Mouse (Mus musculus): ENCODE measurements around the gene 4930404N11Rik. TPM values are rescaled to one million over a fixed set of nuclear protein-coding genes. Genes with fewer than 3 reads are reported as not detected.

The 4930404N11Rik gene
- polyA plus RNA-seq, 1 experiment from 2014 or later = 0.86 TPM

- no peak for ATAC-seq
- H3K4me2 ChIP-seq (ENCODE audit: low read length) = no peak overlapping the region
- 78% methylated on average over 12 of the region's 12 CpGs for WGBS
- no peak overlapping the region for H3K4me3 ChIP-seq (replicated peaks; ENCODE audit: low read length)
- H3K27me3 ChIP-seq (replicated peaks; ENCODE audit: control insufficient read depth, insufficient read depth, low read length) = peaks cover 12% of the 10 kb centered on the region
- peaks cover 28% of the 10 kb centered on the region for H3K4me1 ChIP-seq (replicated peaks; ENCODE audit: control insufficient read depth, insufficient read depth, low read length)
- H3K36me3 ChIP-seq (ENCODE audit: control insufficient read depth, insufficient read depth) = peaks cover 7% of the 10 kb centered on the region
- no peak overlapping the region for H3K9ac ChIP-seq (replicated peaks; ENCODE audit: low read depth, low read length)
- H3K27ac ChIP-seq (ENCODE audit: low read length) = no peak overlapping the region
- H3K9me3 ChIP-seq (ENCODE audit: control insufficient read depth, low read length) = no peaks in the 10 kb centered on the region
Observed at GRCm38 (mm10) chr10:81362336-81362949, 3.2 kb downstream of the 4930404N11Rik start.

DNA sequence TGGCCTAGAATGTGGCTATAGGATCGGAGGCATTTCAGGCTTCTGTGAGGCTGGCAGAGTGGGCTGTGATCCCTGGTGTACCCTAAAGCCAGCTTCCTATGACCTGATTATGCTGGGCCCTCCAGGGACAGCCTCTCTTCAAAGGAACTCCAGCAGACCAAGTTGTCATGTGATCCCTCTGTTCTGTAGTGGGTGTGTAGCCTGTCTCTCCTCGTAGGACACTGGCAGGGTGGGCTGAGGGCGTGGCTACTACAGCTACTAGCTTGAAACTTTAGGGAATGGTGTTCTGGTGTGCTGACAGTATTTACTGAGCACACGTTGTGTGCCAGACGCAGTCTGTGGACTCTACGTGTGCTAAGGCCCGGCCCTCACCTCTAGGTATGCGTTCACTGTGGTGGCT is 4.9 kb downstream of the 4930404N11Rik start:
- no peak for ATAC-seq
- peaks cover 32% of the 10 kb centered on the region for H3K4me1 ChIP-seq (replicated peaks; ENCODE audit: control insufficient read depth, insufficient read depth, low read length)

GRCm38 (mm10) chr10:81358841-81359240 is 6.8 kb downstream of the 4930404N11Rik start:
- peaks cover 8% of the 10 kb centered on the region for H3K27me3 ChIP-seq (replicated peaks; ENCODE audit: control insufficient read depth, insufficient read depth, low read length)
- no peak overlapping the region for H3K9ac ChIP-seq (replicated peaks; ENCODE audit: low read depth, low read length)
- no peak for ATAC-seq
- H3K9me3 ChIP-seq (ENCODE audit: control insufficient read depth, low read length) = no peaks in the 10 kb centered on the region
- H3K4me1 ChIP-seq (replicated peaks; ENCODE audit: control insufficient read depth, insufficient read depth, low read length) = peaks cover 22% of the 10 kb centered on the region
- H3K27ac ChIP-seq (ENCODE audit: low read length) = no peak overlapping the region
- H3K4me3 ChIP-seq (replicated peaks; ENCODE audit: low read length) = no peak overlapping the region
- no peaks in the 10 kb centered on the region for H3K36me3 ChIP-seq (ENCODE audit: control insufficient read depth, insufficient read depth)
- no peak overlapping the region; the same call in 1 of the 2 replicates for H3K4me2 ChIP-seq (ENCODE audit: low read length)
- WGBS = 70% methylated on average over 1 of the region's 1 CpGs

More for the DNA sequence above, 4.9 kb downstream of the 4930404N11Rik start:
- Histone ChIP-seq H3K9me3 (ENCODE audit: control insufficient read depth, low read length) (no peaks in the 10 kb centered on the region), H3K4me2 (ENCODE audit: low read length) (no peak overlapping the region), H3K27ac (ENCODE audit: low read length) (no peak overlapping the region), H3K27me3 (replicated peaks; ENCODE audit: control insufficient read depth, insufficient read depth, low read length) (peaks cover 15% of the 10 kb centered on the region), H3K4me3 (replicated peaks; ENCODE audit: low read length) (no peak overlapping the region), H3K9ac (replicated peaks; ENCODE audit: low read depth, low read length) (no peak overlapping the region), H3K36me3 (ENCODE audit: control insufficient read depth, insufficient read depth) (no peaks in the 10 kb centered on the region)
- WGBS = 74% methylated on average over 8 of the region's 8 CpGs

DNA sequence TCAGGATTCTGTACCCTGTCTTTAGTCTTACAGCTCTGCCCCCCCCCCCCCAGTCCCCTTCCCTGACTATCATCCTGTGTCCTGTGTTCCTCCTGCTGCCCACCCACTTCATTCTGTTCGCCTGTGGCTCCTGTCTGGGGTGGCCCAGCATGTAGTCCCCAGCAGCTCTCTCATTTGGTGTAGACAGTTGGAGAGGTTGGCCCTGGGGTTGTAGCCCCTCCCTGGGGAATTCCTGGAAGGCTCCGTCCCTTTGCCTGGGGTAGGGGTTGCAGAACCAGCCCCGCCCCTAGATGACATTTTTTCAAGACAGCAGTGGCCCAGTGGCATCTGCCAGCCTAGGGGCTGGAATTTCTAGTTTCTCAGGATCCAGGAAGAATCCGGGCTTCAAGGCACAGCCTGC is 7.4 kb downstream of the 4930404N11Rik start:
- WGBS = 43% methylated on average over 4 of the region's 4 CpGs
- peak overlapping the region; percentile 79 for H3K9ac ChIP-seq (replicated peaks; ENCODE audit: low read depth, low read length)
- H3K27ac ChIP-seq (ENCODE audit: low read length) = no peak overlapping the region
- H3K4me3 ChIP-seq (replicated peaks; ENCODE audit: low read length) = peak overlapping the region; percentile 78
- H3K9me3 ChIP-seq (ENCODE audit: control insufficient read depth, low read length) = no peaks in the 10 kb centered on the region
- H3K4me1 ChIP-seq (replicated peaks; ENCODE audit: control insufficient read depth, insufficient read depth, low read length) = peaks cover 17% of the 10 kb centered on the region
- H3K36me3 ChIP-seq (ENCODE audit: control insufficient read depth, insufficient read depth) = no peaks in the 10 kb centered on the region
- peaks cover 3% of the 10 kb centered on the region; the same call in 1 of the 2 replicates for H3K27me3 ChIP-seq (replicated peaks; ENCODE audit: control insufficient read depth, insufficient read depth, low read length)
- ATAC-seq = no peak; the same call in 1 of the 2 replicates
- peak overlapping the region; percentile 94 for H3K4me2 ChIP-seq (ENCODE audit: low read length)

DNA sequence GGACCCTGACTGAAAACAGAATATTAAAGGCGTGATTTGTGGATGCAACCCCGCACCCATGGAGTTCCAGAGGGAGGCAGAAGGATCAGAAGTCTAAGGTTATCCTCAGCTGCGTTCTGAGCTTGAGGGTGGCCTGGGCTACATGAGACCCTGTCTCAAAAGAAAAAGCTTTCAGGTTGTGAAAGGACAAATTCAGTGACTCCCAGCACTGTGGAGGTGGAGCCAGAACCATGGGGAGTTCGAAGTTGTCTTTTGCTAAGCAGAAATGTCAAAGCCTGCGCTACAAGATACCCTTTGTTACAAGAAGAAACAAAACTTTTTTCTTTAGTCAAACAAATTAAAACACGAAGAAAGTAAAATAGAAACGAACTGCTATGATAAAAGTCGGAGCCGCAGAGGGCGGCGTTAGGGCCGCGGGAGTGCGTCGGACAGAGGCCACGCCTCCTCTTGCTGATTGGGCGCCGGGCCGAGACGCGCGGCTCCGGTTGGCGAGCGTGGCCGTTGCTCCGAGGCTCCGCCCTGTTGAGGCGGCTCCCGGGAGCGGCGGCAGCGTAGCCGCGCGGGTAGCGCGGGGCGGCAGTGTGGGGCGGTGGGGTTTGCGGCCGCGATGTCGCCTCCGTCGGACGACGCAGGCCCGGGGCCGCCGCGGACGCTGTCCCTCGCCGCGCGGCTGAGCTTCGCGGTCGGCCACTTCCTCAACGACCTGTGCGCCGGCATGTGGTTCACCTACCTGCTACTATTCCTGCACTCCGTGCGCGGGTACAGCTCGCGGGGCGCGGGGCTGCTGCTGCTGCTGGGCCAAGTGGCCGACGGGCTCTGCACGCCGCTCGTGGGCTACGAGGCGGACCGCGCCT is 8.4 kb downstream of the 4930404N11Rik start, which contains the start of gene Mfsd12:
Gene Mfsd12, plus strand, starts transcription at position 501 of the 854 bp plus-strand sequence.
- Histone ChIP-seq H3K4me1 (replicated peaks; ENCODE audit: control insufficient read depth, insufficient read depth, low read length) (peaks cover 17% of the 10 kb centered on the region), H3K27ac (ENCODE audit: low read length) (no peak within 1 kb of the TSS), H3K9me3 (ENCODE audit: control insufficient read depth, low read length) (no peaks in the 10 kb centered on the region), H3K36me3 (ENCODE audit: control insufficient read depth, insufficient read depth) (no peaks in the 10 kb centered on the region), H3K27me3 (replicated peaks; ENCODE audit: control insufficient read depth, insufficient read depth, low read length) (0 out of 2 replicates have a peak, but pooled peaks cover 2% of the 10 kb centered on the region), H3K9ac (replicated peaks; ENCODE audit: low read depth, low read length) (peak within 1 kb of the TSS; percentile 79), H3K4me3 (replicated peaks; ENCODE audit: low read length) (peak within 1 kb of the TSS; percentile 78), H3K4me2 (ENCODE audit: low read length) (peak within 1 kb of the TSS; percentile 94)
- peak; percentile 95 for ATAC-seq
- WGBS = 2% methylated on average over 74 of the region's 79 CpGs

- Histone ChIP-seq H3K9me3 (ENCODE audit: control insufficient read depth, low read length) (no peaks in the 10 kb centered on the region), H3K36me3 (ENCODE audit: control insufficient read depth, insufficient read depth) (no peaks in the 10 kb centered on the region), H3K4me3 (replicated peaks; ENCODE audit: low read length) (no peak overlapping the region), H3K27me3 (replicated peaks; ENCODE audit: control insufficient read depth, insufficient read depth, low read length) (0 out of 2 replicates have a peak, but pooled peaks cover 2% of the 10 kb centered on the region), H3K4me1 (replicated peaks; ENCODE audit: control insufficient read depth, insufficient read depth, low read length) (peaks cover 17% of the 10 kb centered on the region), H3K9ac (replicated peaks; ENCODE audit: low read depth, low read length) (no peak overlapping the region), H3K4me2 (ENCODE audit: low read length) (no peak overlapping the region), H3K27ac (ENCODE audit: low read length) (no peak overlapping the region)
- WGBS = 51% methylated on average over 12 of the region's 12 CpGs
- no peak for ATAC-seq
Observed at GRCm38 (mm10) chr10:81356352-81356990, 9.1 kb downstream of the 4930404N11Rik start.

DNA sequence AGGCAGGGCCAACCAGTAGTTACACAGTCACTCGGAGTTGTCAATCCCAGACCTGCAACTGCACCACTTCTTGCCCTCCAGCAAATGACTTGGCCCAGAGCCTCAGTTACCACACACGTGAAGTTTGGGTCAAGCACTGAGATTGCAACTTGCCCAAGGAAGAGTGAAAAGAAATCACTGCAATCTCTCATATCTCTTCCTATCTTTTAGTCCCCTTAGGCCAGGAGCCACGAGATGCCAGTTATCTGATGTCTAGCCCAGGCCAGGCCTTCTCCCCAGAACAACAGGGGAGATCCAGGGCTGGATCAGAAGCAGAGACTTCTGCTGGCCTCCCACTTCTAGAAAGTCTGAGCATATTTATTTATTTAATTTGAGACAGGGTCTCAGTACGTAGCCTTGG is 10.1 kb downstream of the 4930404N11Rik start:
- Histone ChIP-seq H3K27ac (ENCODE audit: low read length) (no peak overlapping the region), H3K4me2 (ENCODE audit: low read length) (no peak overlapping the region), H3K4me3 (replicated peaks; ENCODE audit: low read length) (no peak overlapping the region), H3K27me3 (replicated peaks; ENCODE audit: control insufficient read depth, insufficient read depth, low read length) (0 out of 2 replicates have a peak, but pooled peaks cover 2% of the 10 kb centered on the region), H3K4me1 (replicated peaks; ENCODE audit: control insufficient read depth, insufficient read depth, low read length) (peaks cover 21% of the 10 kb centered on the region), H3K9ac (replicated peaks; ENCODE audit: low read depth, low read length) (no peak overlapping the region), H3K36me3 (ENCODE audit: control insufficient read depth, insufficient read depth) (no peaks in the 10 kb centered on the region), H3K9me3 (ENCODE audit: control insufficient read depth, low read length) (no peaks in the 10 kb centered on the region)
- WGBS = 79% methylated on average over 4 of the region's 4 CpGs
- ATAC-seq = no peak

DNA sequence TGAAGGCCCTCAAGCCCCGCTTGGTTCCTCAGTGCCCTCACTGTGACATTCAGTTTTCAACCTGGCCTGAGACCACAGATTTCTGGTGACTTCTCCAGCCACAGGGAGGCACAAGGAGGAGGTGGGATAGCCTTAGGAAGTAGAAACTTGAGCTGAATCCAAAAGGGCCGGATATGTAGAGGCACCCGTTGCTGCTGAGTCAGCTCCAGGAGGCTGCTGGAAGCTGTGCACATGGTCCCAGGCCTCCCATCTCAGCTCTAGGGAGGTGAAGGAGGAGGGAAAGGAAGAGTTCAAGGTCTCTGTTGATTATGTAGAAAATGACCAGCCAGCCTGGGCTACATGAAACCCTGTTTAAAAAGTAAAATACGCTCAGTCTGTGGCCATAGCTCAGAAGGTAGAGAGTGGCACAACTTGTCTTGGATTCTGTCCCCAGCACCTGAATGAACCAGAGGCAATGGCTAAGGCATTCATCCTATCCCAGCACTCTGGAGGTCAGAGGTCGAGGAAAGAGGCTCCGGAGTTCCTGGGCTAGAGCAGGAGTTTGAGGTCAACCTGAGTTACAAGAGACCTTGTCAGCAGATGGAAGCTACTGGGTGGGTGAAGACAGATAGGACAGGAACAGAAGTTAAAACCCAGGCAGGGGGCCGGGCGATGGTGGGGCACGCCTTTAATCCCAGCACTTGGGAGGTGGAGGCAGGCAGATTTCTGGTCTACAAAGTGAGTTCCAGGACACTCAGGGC is 10.7 kb downstream of the 4930404N11Rik start:
- WGBS = 69% methylated on average over 9 of the region's 9 CpGs
- Histone ChIP-seq H3K27me3 (replicated peaks; ENCODE audit: control insufficient read depth, insufficient read depth, low read length) (0 out of 2 replicates have a peak, but pooled peaks cover 2% of the 10 kb centered on the region), H3K9ac (replicated peaks; ENCODE audit: low read depth, low read length) (no peak overlapping the region), H3K9me3 (ENCODE audit: control insufficient read depth, low read length) (no peaks in the 10 kb centered on the region), H3K4me2 (ENCODE audit: low read length) (no peak overlapping the region), H3K27ac (ENCODE audit: low read length) (no peak overlapping the region), H3K36me3 (ENCODE audit: control insufficient read depth, insufficient read depth) (no peaks in the 10 kb centered on the region), H3K4me3 (replicated peaks; ENCODE audit: low read length) (no peak overlapping the region), H3K4me1 (replicated peaks; ENCODE audit: control insufficient read depth, insufficient read depth, low read length) (peaks cover 23% of the 10 kb centered on the region)
- ATAC-seq = no peak

Data from forebrain, embryonic 16.5 days (tissue).